Mouse (Mus musculus) testis, adult 2 months (tissue): ENCODE results near the gene Zfp1.

Experiments used
- CTCF ChIP-seq: fragments of 200-500 bp; IDR thresholded peaks from 2 replicates; pipeline ENCODE4 v1.5.1; 2012; ENCODE audit warnings: low read depth, mild to moderate bottlenecking, inconsistent platforms, low read length, moderate library complexity; ENCODE audit not compliant: control insufficient read depth, insufficient read depth, insufficient replicate concordance
- POLR2A ChIP-seq: fragments of 200-500 bp; IDR thresholded peaks from 2 replicates; pipeline ENCODE4 v1.6.1; 2012; ENCODE audit warnings: low read depth, mild to moderate bottlenecking, inconsistent platforms, low read length, moderate library complexity; ENCODE audit not compliant: control insufficient read depth

- no peak for TF ChIP-seq CTCF
- TF ChIP-seq POLR2A = no peak
Measured at GRCm38 (mm10) chr8:111645715-111646114, 2.5 kb downstream of the Zfp1 start.
